Mouse (Mus musculus) heart, postnatal 4 days (tissue): ENCODE results near the gene Pf4. TPM values are rescaled to one million over a fixed set of nuclear protein-coding genes. Genes with fewer than 3 reads are reported as not detected.
A peak's percentile ranks its signal among the peaks of the same experiment; 100 is the strongest.

Experiments used
- DNase-seq: peaks from one replicate; pipeline ENCODE4 v3.0.0; 2021
- total RNA-seq, 2 experiments: library from RNA; stranded (reverse); gene quantifications; 2 replicates each; pipeline ENCODE4 v1.2.3; 2021

Pf4 gene
- 10 to 100 TPM; 21.6 to 22.8 TPM for total RNA-seq

DNA sequence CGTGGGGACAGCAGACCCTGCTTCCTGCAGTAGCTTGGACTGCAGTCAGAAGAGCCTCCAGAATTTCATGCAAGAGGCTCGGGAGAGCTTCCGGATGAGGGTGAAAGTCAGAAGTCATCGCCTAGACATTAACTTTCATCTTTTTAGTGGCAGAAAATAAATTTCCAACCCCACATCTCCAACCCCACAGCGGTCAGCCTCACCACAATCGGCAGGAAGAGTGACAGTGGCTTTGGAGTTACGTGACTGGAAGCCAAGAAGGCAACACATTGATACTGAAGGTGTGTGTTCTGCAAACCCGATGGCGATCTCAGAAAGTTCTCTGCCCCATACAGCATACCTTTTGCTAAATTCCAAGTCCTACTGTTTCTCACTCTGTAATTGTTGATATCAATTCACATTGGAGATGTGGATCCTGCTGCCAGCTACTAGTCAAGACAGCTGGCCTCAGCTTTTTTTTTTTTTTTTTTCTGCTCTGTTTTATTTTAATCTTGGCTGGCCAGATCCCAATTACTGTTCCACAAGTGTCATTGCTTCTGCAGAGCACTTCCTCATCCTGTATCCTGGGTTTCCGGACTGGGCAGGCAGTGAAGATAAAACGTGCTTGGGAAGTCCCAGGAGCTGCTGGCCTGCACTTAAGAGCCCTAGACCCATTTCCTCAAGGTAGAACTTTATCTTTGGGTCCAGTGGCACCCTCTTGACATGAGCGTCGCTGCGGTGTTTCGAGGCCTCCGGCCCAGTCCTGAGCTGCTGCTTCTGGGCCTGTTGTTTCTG lies at the start of gene Pf4:
Gene Pf4 (plus strand): TSS at position 556 of the 774 bp plus-strand sequence.
- peak; percentile 37 for DNase-seq

DNA sequence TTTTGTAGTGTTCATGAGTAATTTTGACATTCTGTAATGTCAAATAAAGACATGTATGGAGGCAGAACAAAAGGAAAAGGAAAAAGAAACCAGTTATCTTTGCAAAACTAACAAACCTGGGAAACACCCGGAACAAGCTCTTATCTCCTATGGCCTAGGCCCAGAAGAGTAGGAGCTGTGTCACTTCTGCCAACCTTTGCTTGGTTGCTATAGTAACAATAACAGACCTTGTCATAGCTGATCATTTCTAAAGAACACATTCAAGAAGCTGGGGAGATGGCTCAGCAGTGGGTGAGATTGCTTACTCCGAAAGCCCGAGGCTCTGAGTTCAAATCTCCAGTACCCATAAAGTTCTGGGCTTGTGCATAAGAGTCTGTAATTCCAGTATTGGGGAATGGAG lies 49.6 kb upstream of the Pf4 start:
- DNase-seq, result no peak

DNA sequence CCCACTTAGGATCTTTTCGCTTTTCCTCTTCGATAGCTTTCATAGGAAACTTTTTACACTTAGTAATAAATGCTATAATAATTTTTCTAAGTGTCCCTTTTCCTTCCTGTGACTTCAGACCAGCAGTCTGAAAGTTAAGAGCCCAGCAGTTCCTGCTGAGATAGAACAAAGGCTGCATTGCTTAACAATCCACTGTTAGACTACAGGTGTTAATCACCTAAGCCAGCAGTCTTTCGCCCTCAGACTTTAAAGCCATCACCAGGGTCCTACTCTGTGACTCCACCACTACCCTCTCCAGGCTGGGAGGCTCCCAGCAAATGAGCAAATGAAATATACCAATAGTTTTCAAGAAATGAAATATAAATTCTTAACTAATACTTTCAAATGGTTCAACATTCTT lies 44.0 kb upstream of the Pf4 start:
- no peak for DNase-seq

DNA sequence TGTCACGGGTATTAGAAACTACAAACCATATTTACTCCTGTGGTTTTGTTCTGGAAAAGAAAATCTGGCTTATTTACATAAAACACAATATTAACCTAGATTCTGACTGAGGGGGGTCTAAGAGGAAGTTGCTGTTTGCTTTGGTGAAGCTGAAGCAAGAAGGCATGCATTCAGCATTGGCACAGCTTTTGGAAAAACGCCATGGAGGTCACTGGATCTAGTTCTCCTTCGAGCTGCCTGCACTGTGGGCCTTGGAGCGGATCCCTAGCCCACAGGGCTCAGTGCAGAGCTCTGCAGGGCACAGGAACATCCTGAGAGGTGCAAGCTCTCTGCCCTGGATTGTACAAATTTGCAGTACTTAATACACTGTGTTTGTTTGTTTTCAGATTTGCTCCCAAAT lies 40.8 kb upstream of the Pf4 start:
- no peak for DNase-seq

DNA sequence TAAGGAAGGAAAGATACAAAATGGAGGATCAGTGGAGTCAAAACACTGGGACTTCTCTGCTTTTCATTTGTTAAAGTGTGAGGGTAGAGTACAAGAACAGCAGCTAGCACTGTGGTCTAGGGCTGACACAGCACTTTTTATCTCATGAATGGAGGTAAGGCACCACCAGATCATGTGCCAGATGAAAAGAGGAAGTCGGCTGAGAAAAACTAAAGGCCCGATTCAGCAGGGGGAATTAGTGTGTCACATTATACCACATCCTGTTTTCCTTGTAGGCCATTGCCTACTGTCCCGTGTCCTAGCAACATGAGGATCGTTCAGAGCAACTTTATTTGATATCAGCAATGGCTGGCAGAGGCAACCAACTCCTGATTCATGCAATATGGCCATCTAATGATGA lies 30.2 kb upstream of the Pf4 start:
- no peak for DNase-seq

DNA sequence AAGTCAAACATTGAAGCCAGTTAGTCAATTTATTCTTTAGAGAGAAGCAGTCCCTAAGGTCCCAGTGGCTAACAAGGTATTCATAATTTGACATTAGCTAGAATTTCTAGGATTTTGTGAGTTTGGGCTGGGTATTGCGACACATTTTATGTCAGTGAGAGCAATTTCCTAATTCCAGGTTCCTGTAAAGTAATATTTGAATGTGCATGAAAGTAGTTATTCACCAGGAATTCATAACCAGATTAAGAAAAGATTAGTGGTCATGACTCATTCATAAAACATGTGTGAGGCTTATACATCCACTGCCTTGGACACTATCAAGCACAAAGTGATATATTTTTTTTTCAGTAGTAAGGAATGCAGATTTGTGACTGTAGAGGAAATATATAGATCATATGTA lies 18.3 kb upstream of the Pf4 start:
- no peak for DNase-seq

DNA sequence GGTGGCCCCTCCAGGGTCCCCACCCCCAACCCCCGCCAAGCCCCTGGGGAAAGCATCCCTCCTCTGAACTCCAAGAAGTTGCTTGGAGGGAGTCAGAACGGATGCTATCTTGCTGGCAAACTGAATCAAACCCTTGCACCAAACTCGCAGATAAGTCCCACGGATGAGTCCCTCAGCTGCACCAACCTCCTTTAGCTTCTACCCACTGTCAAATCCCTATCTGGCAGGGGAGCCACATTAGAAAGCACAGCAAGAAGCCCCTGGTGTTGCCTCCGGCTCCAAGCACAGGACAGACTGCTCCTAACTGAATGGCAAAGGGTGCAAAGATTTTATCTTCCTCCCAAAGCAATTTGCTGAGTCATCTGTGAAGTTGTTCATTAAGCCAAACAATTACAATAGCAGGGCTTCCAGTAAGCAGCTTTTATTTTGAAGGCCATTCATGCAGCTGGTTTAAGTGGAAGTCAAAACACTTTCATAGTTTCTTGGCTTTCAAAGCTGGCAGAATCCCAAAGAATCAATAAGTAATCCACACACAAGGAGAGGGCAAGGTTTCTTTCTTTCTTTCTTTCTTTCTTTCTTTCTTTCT lies 14.1 kb upstream of the Pf4 start:
- no peak for DNase-seq

DNA sequence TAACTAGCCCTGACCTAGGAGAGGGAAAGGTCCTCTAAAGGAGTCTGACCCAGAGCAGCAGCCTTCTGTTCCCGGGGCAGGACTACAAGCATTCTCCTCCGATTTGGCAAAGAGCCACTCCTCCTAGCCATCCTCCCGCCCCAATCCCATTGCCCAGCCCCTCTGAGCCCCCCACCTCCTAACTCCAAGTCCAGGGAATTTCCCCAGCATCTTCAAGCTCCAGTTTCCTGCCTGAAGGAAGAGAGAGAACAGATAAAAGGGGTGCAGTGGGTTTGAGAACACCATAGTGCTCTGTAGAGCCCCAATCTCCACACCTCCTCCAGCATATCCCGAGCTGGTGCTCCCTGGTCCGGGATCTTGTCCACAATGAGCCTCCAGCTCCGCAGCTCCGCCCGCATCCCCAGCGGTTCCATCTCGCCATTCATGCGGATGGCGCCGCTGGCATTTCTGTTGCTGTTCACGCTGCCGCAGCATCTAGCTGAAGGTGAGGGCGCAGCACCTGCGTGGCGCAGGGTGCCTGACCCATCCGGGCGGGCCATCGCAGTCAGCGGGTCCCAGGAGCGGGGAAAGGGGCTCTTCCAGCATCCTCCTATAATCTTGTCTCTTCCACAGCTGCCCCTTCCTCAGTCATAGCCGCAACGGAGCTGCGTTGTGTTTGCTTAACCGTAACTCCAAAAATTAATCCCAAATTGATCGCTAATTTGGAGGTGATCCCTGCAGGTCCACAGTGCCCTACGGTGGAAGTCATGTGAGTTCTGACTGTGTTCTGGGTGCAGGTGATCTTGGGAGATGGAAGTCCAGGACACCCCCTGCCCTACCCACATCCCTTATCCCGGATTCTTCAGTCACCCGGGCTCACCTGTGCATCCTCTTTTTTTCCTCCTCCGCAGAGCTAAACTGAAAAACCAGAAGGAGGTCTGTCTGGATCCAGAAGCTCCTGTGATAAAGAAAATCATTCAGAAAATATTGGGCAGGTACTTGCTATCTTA lies 12.9 kb upstream of the Pf4 start, which contains the start of gene Cxcl5:
Gene Cxcl5 (plus strand): TSS at position 284 of the 989 bp plus-strand sequence.
- DNase-seq, result no peak

DNA sequence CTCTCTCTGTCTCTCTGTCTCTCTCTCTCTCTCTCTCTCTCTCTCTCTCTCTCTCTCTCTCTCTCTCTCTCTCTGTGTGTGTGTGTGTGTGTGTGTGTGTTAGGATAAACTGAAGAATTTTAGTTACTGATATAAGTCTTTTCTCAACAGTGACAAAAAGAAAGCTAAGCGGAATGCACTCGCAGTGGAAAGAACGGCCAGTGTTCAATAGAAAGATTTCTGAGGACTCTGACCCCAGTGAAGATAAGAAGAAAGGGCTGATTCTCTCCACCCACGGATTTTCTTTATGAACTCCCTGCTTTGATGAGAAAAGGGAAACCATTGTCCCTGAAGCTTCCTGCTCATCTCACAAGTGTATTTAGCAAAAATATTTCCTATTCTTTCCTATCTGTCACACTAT lies 11.9 kb upstream of the Pf4 start:
- DNase-seq, result no peak

DNA sequence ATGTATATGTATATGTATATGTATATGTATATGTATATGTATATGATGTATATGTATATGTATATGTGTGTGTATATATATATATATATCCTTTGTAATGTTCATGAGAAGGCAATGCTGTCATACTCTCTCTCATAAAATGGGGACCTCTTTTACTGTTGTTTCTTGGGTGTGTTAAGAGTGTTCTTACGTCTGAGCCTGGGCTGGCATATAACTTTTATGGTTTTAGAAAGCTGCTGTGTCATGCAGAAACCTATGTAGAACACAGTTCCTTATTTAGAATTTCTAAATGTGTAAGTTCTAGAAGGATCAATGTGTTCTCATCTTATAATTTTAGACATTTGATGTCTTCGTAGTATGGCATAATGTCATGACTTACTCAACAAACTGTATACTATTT lies 11.4 kb upstream of the Pf4 start:
- no peak for DNase-seq

DNA sequence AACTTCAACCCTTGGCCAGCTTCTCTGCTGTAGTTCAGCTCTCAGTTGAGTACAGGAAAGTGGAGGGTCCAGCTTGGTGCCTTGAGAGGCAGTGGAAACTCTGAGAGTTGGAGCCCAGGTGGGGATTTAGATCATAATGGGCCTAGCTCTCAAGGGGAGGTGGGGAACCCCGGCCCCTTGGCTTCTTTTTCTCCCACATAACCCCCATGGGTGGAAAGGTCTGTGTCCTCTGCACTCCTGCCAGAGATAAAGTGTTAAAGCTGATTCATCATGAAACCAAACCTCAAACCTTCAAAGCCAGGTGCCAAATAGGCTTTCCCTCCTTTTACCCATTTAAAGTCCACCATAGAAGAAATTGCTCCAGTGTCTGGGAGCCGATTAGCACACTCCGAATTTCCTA lies 10.4 kb upstream of the Pf4 start:
- DNase-seq, result no peak

DNA sequence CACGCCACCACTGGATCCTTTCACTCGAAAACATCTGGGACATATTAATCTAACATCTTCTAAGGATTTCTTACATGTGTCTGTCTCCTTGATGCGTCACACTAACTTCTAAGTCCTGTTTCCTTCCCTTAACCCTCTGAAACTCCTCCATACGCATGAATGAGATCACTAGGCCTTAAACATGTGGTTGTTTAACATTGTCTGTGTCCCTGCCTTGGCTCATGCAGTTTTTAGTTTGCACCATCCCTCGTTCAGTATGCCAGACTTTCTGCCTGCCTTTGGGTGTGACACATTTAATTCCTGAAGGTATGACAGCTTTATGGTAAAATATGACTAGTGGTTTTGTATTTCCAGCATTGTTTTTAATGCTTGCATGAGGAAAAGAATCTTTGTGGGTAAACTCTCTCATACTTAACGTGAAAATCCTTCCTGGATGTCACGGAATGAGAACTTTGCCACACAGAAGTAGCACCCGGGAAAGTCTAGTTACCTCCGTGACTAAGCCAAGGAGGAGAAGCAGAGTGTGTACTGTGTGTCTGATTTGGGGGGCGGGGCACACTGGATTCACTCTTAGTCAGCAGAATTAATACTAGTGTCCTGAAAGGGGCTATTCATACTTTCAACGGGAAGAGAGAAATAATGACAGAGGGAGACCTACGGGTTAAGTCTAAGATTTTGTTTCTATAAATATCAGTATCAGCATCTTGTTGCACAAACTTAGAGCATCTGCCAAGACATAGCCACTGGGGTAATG lies 8.1 kb upstream of the Pf4 start:
- DNase-seq, result no peak

DNA sequence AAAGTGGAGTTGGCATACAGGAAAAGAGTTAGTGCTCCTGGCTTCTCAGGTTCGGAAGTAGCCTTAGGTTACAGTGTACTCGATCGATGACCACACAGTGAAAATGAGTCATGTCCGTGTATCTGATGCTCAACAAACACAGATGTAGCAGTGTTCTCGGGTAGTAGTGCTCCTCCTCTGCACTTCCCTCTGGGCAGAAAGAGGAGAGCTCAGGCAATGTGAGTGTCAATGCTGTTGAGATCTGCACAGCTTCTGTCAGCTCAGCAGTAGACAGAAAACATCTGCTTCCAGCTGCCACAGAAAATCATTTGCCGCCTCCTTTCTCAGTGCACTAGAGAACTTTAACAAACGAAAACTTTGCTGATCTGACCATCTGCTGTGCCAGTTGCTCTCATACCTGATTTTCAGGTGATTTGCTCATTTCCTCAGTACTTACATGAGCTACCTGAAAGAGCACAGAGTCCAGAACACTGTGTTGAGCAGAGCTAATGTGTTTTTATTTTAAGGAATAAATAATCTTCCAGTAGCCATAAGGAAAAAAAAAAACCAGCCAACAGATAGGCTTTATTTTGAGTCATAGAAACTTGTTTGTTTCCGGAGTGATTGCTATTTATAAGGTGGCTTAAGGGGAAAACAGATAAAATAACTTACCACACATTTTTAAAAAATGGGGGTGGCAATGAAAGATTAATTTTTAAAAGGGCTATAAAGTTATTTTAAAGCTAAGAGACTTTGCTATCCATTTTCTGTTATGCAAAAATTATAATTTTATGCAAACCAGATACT lies 6.2 kb upstream of the Pf4 start:
- no peak for DNase-seq

DNA sequence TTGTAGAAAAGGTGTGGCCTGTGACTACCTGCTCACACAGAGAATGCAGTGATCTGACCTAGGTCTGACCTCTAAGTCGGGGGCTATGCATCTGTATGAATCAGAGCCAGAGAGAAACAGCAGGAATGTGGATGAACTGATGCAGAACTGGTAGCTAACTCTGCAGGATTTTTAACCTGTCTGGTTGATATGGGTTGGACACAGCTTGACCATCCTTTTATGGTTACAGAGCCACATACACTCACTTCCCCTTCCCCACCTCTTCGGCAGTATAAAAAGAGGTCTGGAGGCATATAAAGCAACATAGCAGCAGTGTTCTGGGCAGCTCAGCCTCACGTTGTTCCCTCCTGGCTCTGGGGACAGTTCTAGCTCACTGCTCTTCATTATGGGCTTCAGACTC lies 4.0 kb upstream of the Pf4 start, which contains the start of gene Ppbp:
Gene Ppbp (plus strand): TSS at position 301 of the 400 bp plus-strand sequence.
- DNase-seq, result no peak

DNA sequence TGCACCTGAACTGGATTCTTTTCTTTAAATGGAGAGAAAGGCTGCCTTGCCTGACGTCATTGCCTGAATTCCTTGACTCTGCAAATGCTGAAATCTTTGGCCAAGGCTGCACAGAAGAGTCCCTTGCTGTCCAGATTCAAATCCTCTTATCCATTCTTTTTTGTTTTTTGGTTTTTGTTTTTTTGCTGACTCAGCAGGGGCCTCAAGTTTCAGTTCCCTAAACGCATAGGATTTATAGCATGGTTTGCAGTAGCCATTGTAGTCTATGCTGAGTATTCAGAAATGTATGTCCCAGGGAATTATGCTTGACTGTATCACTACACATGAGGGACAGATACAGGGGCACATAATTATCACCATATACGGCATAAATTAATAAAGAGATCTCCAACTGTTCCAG lies 866 bp upstream of the Pf4 start:
- no peak for DNase-seq

DNA sequence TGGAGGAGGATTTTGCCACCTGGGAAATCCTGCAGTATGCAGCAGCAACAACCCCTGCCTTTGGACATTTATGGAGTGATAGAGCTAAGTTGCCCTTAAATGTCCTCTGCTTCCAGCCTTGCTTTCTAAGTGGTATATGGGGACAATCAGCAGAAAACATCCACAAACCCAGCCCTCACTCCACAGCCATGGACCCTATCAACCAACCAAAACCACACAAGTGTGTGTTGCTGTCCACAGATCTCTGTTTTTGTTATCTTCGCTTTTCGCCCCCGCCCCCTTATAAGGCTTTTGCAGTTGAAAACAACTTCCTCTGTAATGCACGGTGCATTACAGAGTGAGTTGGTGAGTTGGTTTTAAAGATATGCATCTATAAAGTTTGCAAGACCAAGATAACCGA lies 3.3 kb downstream of the Pf4 start:
- no peak for DNase-seq

DNA sequence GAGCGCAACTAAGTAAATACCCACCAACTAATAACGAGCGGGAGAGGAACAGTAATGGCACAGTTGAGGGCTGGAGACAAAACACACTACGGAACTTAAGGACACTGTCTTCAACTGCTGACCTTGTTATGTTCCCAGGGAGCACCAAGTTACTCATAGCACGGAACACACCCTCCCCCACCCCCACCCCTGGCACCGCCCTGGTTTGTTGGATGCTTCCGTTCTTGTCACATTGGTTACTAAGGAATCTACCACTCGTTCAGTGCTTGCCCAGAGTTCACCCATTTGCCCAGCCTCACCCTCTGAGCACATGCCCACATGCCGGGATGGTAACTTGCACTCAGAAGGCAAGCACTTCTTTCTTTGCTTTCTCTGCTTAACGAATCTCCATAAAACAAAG lies 5.4 kb downstream of the Pf4 start:
- no peak for DNase-seq

DNA sequence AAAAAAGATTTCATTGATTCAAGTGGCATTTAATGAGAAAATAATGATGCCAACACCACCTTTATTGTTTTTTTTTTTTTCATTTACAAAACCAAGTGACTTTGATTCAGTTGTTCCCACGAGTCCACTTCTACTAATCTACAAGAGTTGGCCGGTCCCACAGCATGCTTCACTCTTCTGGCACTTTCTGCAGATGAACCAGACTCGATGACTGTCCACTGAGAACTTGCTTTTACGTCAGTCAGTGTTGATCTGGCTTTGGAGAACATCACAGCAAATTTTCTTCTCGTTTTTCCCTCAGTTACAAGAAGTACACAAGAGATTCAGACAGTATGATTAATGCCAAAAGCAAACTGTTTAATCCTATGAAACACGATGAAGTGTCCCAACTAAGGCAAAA lies 6.6 kb downstream of the Pf4 start:
- DNase-seq, result no peak

DNA sequence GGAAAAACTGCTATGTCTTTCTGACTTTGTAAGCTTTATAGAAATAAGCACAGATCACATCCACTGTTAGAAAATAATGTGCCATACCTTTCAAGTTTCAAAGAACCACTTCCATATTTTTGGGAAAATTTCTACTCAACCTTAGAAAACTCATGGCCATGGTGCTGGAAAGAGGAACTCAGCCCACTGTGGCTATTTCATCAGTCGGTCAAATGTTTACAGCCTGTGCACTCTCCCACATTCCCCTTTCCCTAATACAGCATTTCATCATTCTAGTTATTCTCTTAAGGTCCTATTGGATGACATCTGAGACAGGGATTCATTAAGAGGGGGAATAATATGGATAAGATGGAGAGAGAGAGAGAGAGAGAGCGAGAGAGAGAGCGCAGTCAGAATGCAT lies 11.5 kb downstream of the Pf4 start:
- DNase-seq, result no peak

DNA sequence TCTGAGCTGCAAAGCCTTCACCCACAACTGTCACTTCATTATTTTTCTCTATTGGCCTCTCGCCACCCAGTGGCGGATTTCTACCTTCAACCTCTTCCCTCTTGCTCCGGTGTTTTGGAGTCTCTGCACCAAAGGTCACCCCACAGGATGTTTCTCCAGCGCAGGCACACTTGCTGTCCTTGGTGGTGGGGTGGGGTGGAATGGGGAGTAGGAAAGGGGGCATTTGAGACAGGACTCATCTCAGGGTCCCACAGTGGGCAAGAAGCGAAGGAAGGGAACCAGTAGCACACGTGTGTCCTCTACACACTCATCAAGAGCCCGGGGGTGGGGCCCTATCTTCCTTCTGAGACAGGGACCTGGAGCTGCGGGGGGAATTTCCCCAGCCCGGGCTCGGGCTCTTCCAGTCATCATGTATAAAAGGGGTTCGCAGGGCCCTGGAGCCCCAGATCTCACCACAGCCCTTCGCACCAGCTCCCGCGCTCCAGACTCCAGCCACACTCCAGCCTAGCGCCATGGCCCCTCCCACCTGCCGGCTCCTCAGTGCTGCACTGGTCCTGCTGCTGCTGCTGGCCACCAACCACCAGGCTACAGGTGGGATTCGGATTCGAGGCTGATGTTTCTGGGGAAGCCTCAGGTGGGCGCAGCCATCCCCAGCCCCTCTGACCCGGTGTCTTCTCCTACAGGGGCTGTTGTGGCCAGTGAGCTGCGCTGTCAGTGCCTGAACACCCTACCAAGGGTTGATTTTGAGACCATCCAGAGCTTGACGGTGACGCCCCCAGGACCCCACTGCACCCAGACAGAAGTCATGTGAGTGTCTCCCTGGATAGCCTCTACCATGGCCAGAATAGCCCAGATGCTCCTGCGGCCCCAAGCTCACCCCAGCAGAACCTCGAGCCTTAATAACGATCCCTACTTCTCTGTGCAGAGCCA lies 13.7 kb downstream of the Pf4 start, which contains the start of gene Cxcl3:
Gene Cxcl3 (plus strand): TSS at position 445 of the 930 bp plus-strand sequence.
- DNase-seq, result peak; percentile 24
